Mouse (Mus musculus) thymus, adult 2 months (tissue): ENCODE results near the gene Ociad1.

Experiments used
- CTCF ChIP-seq: fragments of 200-500 bp; IDR thresholded peaks from 2 replicates; pipeline ENCODE4 v1.5.1; 2012; ENCODE audit warnings: mild to moderate bottlenecking, control low read depth, low read length, moderate library complexity, borderline replicate concordance; ENCODE audit not compliant: control insufficient read depth, poor library complexity, insufficient read depth; ENCODE audit errors: extremely low read depth
- POLR2A ChIP-seq: fragments of 200-500 bp; IDR thresholded peaks from 2 replicates; pipeline ENCODE4 v1.6.1; 2012; ENCODE audit warnings: mild to moderate bottlenecking, low read length, control low read depth, moderate library complexity; ENCODE audit not compliant: control insufficient read depth, poor library complexity, insufficient read depth; ENCODE audit errors: extremely low read depth

DNA sequence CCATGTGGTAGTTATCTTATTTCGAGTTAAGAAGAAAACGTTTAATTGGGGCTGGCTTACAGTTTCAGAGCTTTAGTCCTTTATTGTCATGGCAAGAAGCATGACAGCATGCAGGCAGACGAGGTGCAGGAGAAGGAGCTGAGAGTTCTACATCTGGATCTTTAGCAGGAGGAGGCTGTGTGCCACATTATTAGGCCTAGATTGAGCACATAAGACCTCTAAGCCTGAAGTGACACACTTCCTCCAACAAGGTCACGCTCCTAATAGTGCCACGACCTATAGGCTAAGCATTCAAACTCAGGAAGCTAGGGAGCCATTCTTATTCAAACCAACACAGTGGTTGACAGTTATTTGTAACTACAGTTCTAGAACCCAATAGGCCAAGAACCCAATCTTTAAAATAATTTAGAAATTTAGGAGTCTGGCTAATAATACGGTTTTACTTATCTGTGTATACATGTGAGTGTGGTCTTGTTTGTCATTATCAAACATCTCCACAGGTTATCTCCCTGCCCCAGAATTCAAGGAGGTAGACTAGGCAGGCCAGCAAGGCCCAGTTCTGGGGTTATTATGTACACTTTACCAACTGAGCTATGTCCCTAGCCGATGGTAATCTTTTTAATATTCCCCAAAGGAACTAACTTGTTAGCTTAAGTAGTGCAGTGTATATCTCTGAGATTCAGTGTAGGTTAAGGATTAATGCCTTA is 9.2 kb downstream of the Ociad1 start:
- TF ChIP-seq CTCF = no peak
- TF ChIP-seq POLR2A = no peak
